Mouse (Mus musculus) testis, adult 2 months (tissue): ENCODE measurements around the gene Txndc8. TPM values are rescaled to one million over a fixed set of nuclear protein-coding genes. Genes with fewer than 3 reads are reported as not detected.

ENCODE experiments used
- H3K27ac ChIP-seq: fragments of 200-500 bp; 2 replicates; pipeline ENCODE4 v1.5.1; 2012; ENCODE audit warnings: low read depth, low read length; ENCODE audit not compliant: control insufficient read depth, insufficient read depth
- H3K27me3 ChIP-seq: fragments of 200-500 bp; 2 replicates; pipeline ENCODE4 v1.6.1; 2012; ENCODE audit warnings: mild to moderate bottlenecking, low read length, moderate library complexity; ENCODE audit not compliant: control insufficient read depth, insufficient read depth
- H3K36me3 ChIP-seq: fragments of 200-500 bp; 2 replicates; pipeline ENCODE4 v1.6.1; 2012; ENCODE audit warnings: mild to moderate bottlenecking, low read length; ENCODE audit not compliant: control insufficient read depth, insufficient read depth
- H3K4me1 ChIP-seq: fragments of 200-500 bp; 2 replicates; pipeline ENCODE4 v1.6.1; 2012; ENCODE audit warnings: low read length; ENCODE audit not compliant: control insufficient read depth, insufficient read depth
- H3K4me3 ChIP-seq: fragments of 200-500 bp; 2 replicates; pipeline ENCODE4 v1.5.1; 2012; ENCODE audit warnings: low read depth, mild to moderate bottlenecking, low read length, moderate library complexity, mixed read lengths; ENCODE audit not compliant: control insufficient read depth
- CTCF ChIP-seq: fragments of 200-500 bp; IDR thresholded peaks from 2 replicates; pipeline ENCODE4 v1.5.1; 2012; ENCODE audit warnings: low read depth, mild to moderate bottlenecking, inconsistent platforms, low read length, moderate library complexity; ENCODE audit not compliant: control insufficient read depth, insufficient read depth, insufficient replicate concordance
- POLR2A ChIP-seq: fragments of 200-500 bp; IDR thresholded peaks from 2 replicates; pipeline ENCODE4 v1.6.1; 2012; ENCODE audit warnings: low read depth, mild to moderate bottlenecking, inconsistent platforms, low read length, moderate library complexity; ENCODE audit not compliant: control insufficient read depth
- polyA plus RNA-seq: library from polyadenylated mRNA; depleted of rRNA; stranded (reverse); fragments of >200 nt; gene quantifications from 2 replicates; pipeline ENCODE4 v1.2.3, GENCODE M21; 2012; rRNA removed

The Txndc8 gene
- polyA plus RNA-seq, 1 experiment = 412 TPM

GRCm38 (mm10) chr4:57949866-57950265 is 59.1 kb downstream of the Txndc8 start:
- H3K27ac ChIP-seq = no peak overlapping the region
- no peak overlapping the region for H3K4me3 ChIP-seq
- H3K4me1 ChIP-seq = no peaks in the 10 kb centered on the region
- TF ChIP-seq POLR2A (no peak), CTCF (no peak)
- no peaks in the 10 kb centered on the region for H3K27me3 ChIP-seq
- H3K36me3 ChIP-seq = no peaks in the 10 kb centered on the region; the same call in 1 of the 2 replicates

- TF ChIP-seq CTCF (no peak), POLR2A (no peak)
- Histone ChIP-seq H3K36me3 (no peaks in the 10 kb centered on the region; the same call in 1 of the 2 replicates), H3K27me3 (no peaks in the 10 kb centered on the region), H3K27ac (no peak overlapping the region), H3K4me1 (no peaks in the 10 kb centered on the region), H3K4me3 (no peak overlapping the region)
Observed at GRCm38 (mm10) chr4:57947476-57947875, 61.4 kb downstream of the Txndc8 start.

- H3K36me3 ChIP-seq = no peaks in the 10 kb centered on the region; the same call in 1 of the 2 replicates
- TF ChIP-seq POLR2A (no peak), CTCF (no peak)
- H3K27me3 ChIP-seq = no peaks in the 10 kb centered on the region
Observed at GRCm38 (mm10) chr4:57947036-57947435, 61.9 kb downstream of the Txndc8 start.

GRCm38 (mm10) chr4:57942892-57943291 is 66.0 kb downstream of the Txndc8 start:
- Histone ChIP-seq H3K36me3 (no peaks in the 10 kb centered on the region), H3K4me3 (no peak overlapping the region), H3K27ac (no peak overlapping the region), H3K4me1 (no peaks in the 10 kb centered on the region), H3K27me3 (no peaks in the 10 kb centered on the region)
- TF ChIP-seq CTCF (no peak), POLR2A (no peak)

More at GRCm38 (mm10) chr4:57947036-57947435, 61.9 kb downstream of the Txndc8 start:
- Histone ChIP-seq H3K27ac (no peak overlapping the region), H3K4me1 (no peaks in the 10 kb centered on the region), H3K4me3 (no peak overlapping the region)

GRCm38 (mm10) chr4:57940631-57941030 is 68.3 kb downstream of the Txndc8 start:
- no peak overlapping the region for H3K4me3 ChIP-seq
- H3K4me1 ChIP-seq = no peaks in the 10 kb centered on the region
- no peaks in the 10 kb centered on the region for H3K36me3 ChIP-seq
- TF ChIP-seq POLR2A = no peak
- no peak for TF ChIP-seq CTCF
- H3K27me3 ChIP-seq = no peaks in the 10 kb centered on the region
- no peak overlapping the region for H3K27ac ChIP-seq

- Histone ChIP-seq H3K4me3 (no peak overlapping the region), H3K36me3 (no peaks in the 10 kb centered on the region), H3K27me3 (no peaks in the 10 kb centered on the region), H3K4me1 (peaks cover 3% of the 10 kb centered on the region; the same call in 1 of the 2 replicates), H3K27ac (no peak overlapping the region)
- TF ChIP-seq CTCF (no peak), POLR2A (no peak)
Observed at GRCm38 (mm10) chr4:57937292-57937691, 71.6 kb downstream of the Txndc8 start.

GRCm38 (mm10) chr4:57934181-57934580 is 74.7 kb downstream of the Txndc8 start:
- Histone ChIP-seq H3K4me3 (no peak overlapping the region), H3K27me3 (no peaks in the 10 kb centered on the region), H3K36me3 (no peaks in the 10 kb centered on the region), H3K27ac (no peak overlapping the region), H3K4me1 (peaks cover 3% of the 10 kb centered on the region; the same call in 1 of the 2 replicates)
- TF ChIP-seq CTCF (no peak), POLR2A (no peak)

Other genes with a start within 250 kb of the Txndc8 start
- gene D630039A03Rik, start 92.8 kb downstream of the Txndc8 start, polyA plus RNA-seq = 0.06 and 0.18 TPM in 2 replicates
- 19.7 and 22.5 TPM in 2 replicates for gene Txn1, start 52.7 kb downstream of the Txndc8 start, polyA plus RNA-seq
- 0.74 and 0.82 TPM in 2 replicates for gene Svep1, start 197.7 kb upstream of the Txndc8 start, polyA plus RNA-seq